Mouse (Mus musculus): ENCODE data around the gene Hlf. TPM values are rescaled to one million over a fixed set of nuclear protein-coding genes. Genes with fewer than 3 reads are reported as not detected.

Hlf gene
- polyA plus RNA-seq, 1 experiment from 2014 or later, result 0.81 TPM

DNA sequence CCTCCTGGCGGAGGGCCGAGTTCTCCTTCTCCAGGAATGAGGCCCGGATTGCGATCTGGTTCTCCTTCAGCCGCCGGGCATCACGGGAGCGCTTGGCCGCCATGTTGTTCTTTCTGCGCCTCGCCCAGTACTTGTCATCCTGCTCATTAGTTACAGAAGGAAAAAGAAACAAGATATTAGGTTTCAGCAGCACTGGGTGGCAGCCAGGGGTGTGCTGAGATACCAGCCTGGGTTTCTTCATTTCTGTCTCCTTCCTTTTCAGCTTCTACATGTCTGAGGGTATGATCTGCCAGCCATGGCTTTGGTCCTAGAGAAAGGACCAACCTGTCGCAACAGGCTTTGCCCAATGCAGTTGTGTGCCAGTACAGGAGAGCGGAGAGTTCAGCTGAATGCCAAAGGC lies 49.9 kb downstream of the Hlf start:
- WGBS, result 93% methylated on average over 13 of the region's 13 CpGs
- no peaks in the 10 kb centered on the region for H3K9me3 ChIP-seq (ENCODE audit: control insufficient read depth)
- H3K4me1 ChIP-seq (replicated peaks; ENCODE audit: control insufficient read depth, insufficient read depth, low read length), result no peaks in the 10 kb centered on the region

DNA sequence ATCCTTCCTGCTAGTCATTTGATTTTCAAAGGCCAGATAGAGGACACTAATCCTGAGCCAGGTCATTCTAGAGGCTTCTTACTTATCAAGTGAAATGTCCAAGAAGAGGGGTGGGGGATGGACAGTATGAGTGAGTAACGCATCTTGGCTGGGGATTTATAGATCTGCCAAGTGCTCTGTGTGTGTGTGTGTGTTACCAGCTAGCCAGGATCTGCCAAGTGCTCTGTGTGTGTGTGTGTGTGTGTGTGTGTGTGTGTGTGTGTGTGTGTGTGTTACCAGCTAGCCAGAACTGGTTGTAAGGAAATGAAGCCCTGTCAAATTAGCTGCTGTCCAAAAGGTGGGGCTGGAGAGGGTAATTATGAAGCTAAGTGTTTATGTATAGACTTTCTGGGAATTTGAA lies 55.9 kb downstream of the Hlf start:
- Histone ChIP-seq H3K4me1 (replicated peaks; ENCODE audit: control insufficient read depth, insufficient read depth, low read length) (no peaks in the 10 kb centered on the region), H3K4me2 (replicated peaks; ENCODE audit: low read depth) (no peak overlapping the region), H3K27me3 (replicated peaks; ENCODE audit: control insufficient read depth, insufficient read depth, low read length) (no peaks in the 10 kb centered on the region), H3K36me3 (ENCODE audit: control insufficient read depth, insufficient read depth) (no peaks in the 10 kb centered on the region), H3K9me3 (ENCODE audit: control insufficient read depth) (no peaks in the 10 kb centered on the region), H3K27ac (ENCODE audit: low read depth, low read length) (no peak overlapping the region), H3K4me3 (ENCODE audit: low read depth, low read length) (no peak overlapping the region), H3K9ac (ENCODE audit: low read depth, low read length) (no peak overlapping the region)
- 60% methylated on average over 1 of the region's 1 CpGs for WGBS
- TF ChIP-seq CTCF (IDR thresholded peaks at IDR 0.05; ENCODE audit: low read depth), result no peak
- ATAC-seq, result no peak

More for the DNA sequence above, 49.9 kb downstream of the Hlf start:
- ATAC-seq, result no peak
- Histone ChIP-seq H3K9ac (ENCODE audit: low read depth, low read length) (no peak overlapping the region), H3K27ac (ENCODE audit: low read depth, low read length) (no peak overlapping the region), H3K4me2 (replicated peaks; ENCODE audit: low read depth) (no peak overlapping the region), H3K4me3 (ENCODE audit: low read depth, low read length) (no peak overlapping the region), H3K36me3 (ENCODE audit: control insufficient read depth, insufficient read depth) (no peaks in the 10 kb centered on the region), H3K27me3 (replicated peaks; ENCODE audit: control insufficient read depth, insufficient read depth, low read length) (no peaks in the 10 kb centered on the region)
- TF ChIP-seq CTCF (IDR thresholded peaks at IDR 0.05; ENCODE audit: low read depth), result no peak

DNA sequence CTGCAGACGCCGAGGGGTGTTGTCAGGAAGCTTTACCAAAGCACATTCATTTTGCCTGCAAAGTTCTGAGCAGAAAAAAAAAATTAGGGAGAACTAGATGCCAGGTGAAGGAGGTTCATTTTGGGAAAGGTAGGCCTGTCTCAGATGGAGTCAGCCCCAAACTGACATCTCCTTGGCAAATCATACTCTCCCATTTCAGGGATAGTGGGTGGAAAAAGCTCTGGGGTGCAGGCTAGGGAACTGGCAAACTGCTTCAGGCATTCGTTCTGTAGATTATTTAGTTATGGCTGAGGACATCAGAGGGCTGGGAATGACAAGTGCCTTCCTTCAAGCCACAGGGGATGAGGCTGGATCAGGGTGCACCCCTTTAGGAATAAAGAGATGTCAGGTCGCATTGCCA lies 58.0 kb downstream of the Hlf start:
- Histone ChIP-seq H3K27me3 (replicated peaks; ENCODE audit: control insufficient read depth, insufficient read depth, low read length) (no peaks in the 10 kb centered on the region), H3K4me3 (ENCODE audit: low read depth, low read length) (no peak overlapping the region), H3K36me3 (ENCODE audit: control insufficient read depth, insufficient read depth) (no peaks in the 10 kb centered on the region), H3K4me1 (replicated peaks; ENCODE audit: control insufficient read depth, insufficient read depth, low read length) (no peaks in the 10 kb centered on the region), H3K9me3 (ENCODE audit: control insufficient read depth) (no peaks in the 10 kb centered on the region), H3K27ac (ENCODE audit: low read depth, low read length) (no peak overlapping the region), H3K4me2 (replicated peaks; ENCODE audit: low read depth) (no peak overlapping the region), H3K9ac (ENCODE audit: low read depth, low read length) (no peak overlapping the region)
- ATAC-seq, result no peak
- 82% methylated on average over 4 of the region's 4 CpGs for WGBS
- TF ChIP-seq CTCF (IDR thresholded peaks at IDR 0.05; ENCODE audit: low read depth), result no peak

GRCm38 (mm10) chr11:90330202-90330694 lies 60.4 kb downstream of the Hlf start:
- no peak overlapping the region for H3K27ac ChIP-seq (ENCODE audit: low read depth, low read length)
- no peaks in the 10 kb centered on the region for H3K27me3 ChIP-seq (replicated peaks; ENCODE audit: control insufficient read depth, insufficient read depth, low read length)
- no peaks in the 10 kb centered on the region for H3K4me1 ChIP-seq (replicated peaks; ENCODE audit: control insufficient read depth, insufficient read depth, low read length)
- H3K4me3 ChIP-seq (ENCODE audit: low read depth, low read length), result no peak overlapping the region
- WGBS, result 83% methylated on average over 9 of the region's 9 CpGs
- no peak for TF ChIP-seq CTCF (IDR thresholded peaks at IDR 0.05; ENCODE audit: low read depth)
- ATAC-seq, result no peak
- no peak overlapping the region for H3K4me2 ChIP-seq (replicated peaks; ENCODE audit: low read depth)
- no peaks in the 10 kb centered on the region for H3K9me3 ChIP-seq (ENCODE audit: control insufficient read depth)
- H3K9ac ChIP-seq (ENCODE audit: low read depth, low read length), result no peak overlapping the region
- no peaks in the 10 kb centered on the region for H3K36me3 ChIP-seq (ENCODE audit: control insufficient read depth, insufficient read depth)

DNA sequence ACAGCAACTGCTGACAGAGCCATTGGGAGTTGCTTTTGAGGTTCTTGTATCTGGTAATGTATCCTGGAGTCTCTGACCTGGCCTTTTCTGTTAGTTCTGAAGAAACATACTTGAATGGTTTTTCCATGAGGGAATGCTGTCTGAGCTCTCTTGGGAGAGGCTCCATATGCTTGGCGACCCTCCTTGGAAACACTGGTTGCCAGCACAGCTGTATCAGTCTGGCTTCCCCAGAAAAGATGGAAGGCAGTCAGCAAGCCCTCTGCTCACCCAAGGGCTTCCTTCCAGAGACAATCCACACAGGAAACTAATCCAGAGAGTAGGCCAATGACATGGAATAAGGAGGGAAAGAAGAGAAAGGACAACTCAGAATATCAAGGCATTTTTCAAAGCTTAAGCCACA lies 63.9 kb downstream of the Hlf start:
- TF ChIP-seq CTCF (IDR thresholded peaks at IDR 0.05; ENCODE audit: low read depth), result no peak
- Histone ChIP-seq H3K36me3 (ENCODE audit: control insufficient read depth, insufficient read depth) (no peaks in the 10 kb centered on the region), H3K9ac (ENCODE audit: low read depth, low read length) (no peak overlapping the region), H3K27ac (ENCODE audit: low read depth, low read length) (no peak overlapping the region), H3K4me3 (ENCODE audit: low read depth, low read length) (no peak overlapping the region), H3K27me3 (replicated peaks; ENCODE audit: control insufficient read depth, insufficient read depth, low read length) (no peaks in the 10 kb centered on the region), H3K4me1 (replicated peaks; ENCODE audit: control insufficient read depth, insufficient read depth, low read length) (no peaks in the 10 kb centered on the region), H3K9me3 (ENCODE audit: control insufficient read depth) (no peaks in the 10 kb centered on the region), H3K4me2 (replicated peaks; ENCODE audit: low read depth) (no peak overlapping the region)
- WGBS, result 56% methylated on average over 1 of the region's 1 CpGs
- ATAC-seq, result no peak

DNA sequence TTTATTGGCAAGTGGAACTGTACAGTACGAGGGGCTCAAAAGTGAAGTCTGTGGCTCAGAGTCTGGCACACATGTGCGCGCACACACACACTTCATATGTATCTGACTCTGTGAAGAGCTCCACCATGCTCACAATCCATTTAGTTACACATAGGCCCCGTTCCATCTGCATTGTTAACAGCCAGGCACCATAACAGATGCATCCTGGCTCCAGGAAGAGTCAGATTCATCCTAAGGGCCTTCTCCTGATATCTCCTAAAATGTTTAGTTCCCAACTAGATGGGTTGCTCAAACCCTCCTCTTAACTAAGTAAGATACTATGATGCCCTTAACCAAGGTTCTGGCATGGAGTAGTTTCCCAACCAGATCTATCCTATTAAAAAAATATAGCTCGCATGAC lies 64.5 kb downstream of the Hlf start:
- Histone ChIP-seq H3K4me2 (replicated peaks; ENCODE audit: low read depth) (no peak overlapping the region), H3K9me3 (ENCODE audit: control insufficient read depth) (no peaks in the 10 kb centered on the region), H3K4me3 (ENCODE audit: low read depth, low read length) (no peak overlapping the region), H3K27ac (ENCODE audit: low read depth, low read length) (no peak overlapping the region), H3K36me3 (ENCODE audit: control insufficient read depth, insufficient read depth) (no peaks in the 10 kb centered on the region), H3K9ac (ENCODE audit: low read depth, low read length) (no peak overlapping the region), H3K27me3 (replicated peaks; ENCODE audit: control insufficient read depth, insufficient read depth, low read length) (no peaks in the 10 kb centered on the region), H3K4me1 (replicated peaks; ENCODE audit: control insufficient read depth, insufficient read depth, low read length) (no peaks in the 10 kb centered on the region)
- no peak for TF ChIP-seq CTCF (IDR thresholded peaks at IDR 0.05; ENCODE audit: low read depth)
- no peak for ATAC-seq
- WGBS, result 93% methylated on average over 5 of the region's 5 CpGs

GRCm38 (mm10) chr11:90324597-90324996 lies 66.1 kb downstream of the Hlf start:
- H3K4me1 ChIP-seq (replicated peaks; ENCODE audit: control insufficient read depth, insufficient read depth, low read length), result no peaks in the 10 kb centered on the region
- TF ChIP-seq CTCF (IDR thresholded peaks at IDR 0.05; ENCODE audit: low read depth), result no peak
- H3K27me3 ChIP-seq (replicated peaks; ENCODE audit: control insufficient read depth, insufficient read depth, low read length), result no peaks in the 10 kb centered on the region
- H3K9me3 ChIP-seq (ENCODE audit: control insufficient read depth), result no peaks in the 10 kb centered on the region
- H3K27ac ChIP-seq (ENCODE audit: low read depth, low read length), result no peak overlapping the region
- H3K36me3 ChIP-seq (ENCODE audit: control insufficient read depth, insufficient read depth), result no peaks in the 10 kb centered on the region
- no peak for ATAC-seq
- H3K4me3 ChIP-seq (ENCODE audit: low read depth, low read length), result no peak overlapping the region
- WGBS, result 85% methylated on average over 3 of the region's 3 CpGs
- H3K9ac ChIP-seq (ENCODE audit: low read depth, low read length), result no peak overlapping the region
- H3K4me2 ChIP-seq (replicated peaks; ENCODE audit: low read depth), result no peak overlapping the region

Measured in intestine, postnatal 0 days (tissue).